Mouse (Mus musculus): ENCODE measurements around the gene Gm10842.

- TF ChIP-seq CTCF (conservative IDR thresholded peaks at IDR 0.05; ENCODE audit: low read length) (no peak), NANOG (IDR thresholded peaks at IDR 0.05; ENCODE audit: borderline replicate concordance, low read length) (no peak)
Observed at GRCm38 (mm10) chr11:105117814-105118213, 28.9 kb upstream of the Gm10842 start.
